In the genomic region with DNA sequence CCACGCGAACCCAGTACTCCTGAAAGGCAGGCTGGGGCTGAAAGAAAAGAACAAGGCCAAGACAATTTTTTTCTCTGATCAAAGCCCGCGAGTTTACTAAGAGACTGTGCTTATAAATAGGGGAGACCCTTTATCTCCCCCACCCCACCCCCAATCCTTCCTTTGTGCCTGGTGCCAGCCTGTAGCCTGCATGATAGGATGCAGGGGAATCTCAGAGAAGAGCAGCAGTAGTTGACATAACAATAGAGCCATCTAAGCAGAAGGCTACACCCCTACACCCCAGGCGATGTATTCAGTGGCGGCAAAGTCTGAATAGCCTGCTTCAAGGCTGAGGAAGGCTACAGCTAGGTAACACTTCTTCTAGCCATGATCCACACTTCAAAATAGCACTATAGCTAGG, we compare ENCODE assay signal across 19 mouse cellular contexts.
DNase-seq lines count a peak whose midpoint lies in the region; ATAC-seq and TF ChIP-seq lines count a peak whose summit lies in the region.
"Had no signal": no experiment of that assay in that cellular context is flagged by ENCODE, and none has a peak within 500 bp of the region (broad histone marks: within the 10 kb centered on the region; RNA-seq: fewer than 3 reads in every experiment).

No protein-coding gene starts in this region.

- 0 out of 2 replicates have a peak, but pooled peaks cover 2% of the 10 kb centered on the region for H3K9me3 ChIP-seq in midbrain, embryonic 12.5 days
- H3K9me3 ChIP-seq in midbrain, embryonic 16.5 days (replicated peaks; ENCODE audit: control insufficient read depth, low read length, poor library complexity, severe bottlenecking), result no peaks in the 10 kb centered on the region
- H3K9me3 ChIP-seq in forebrain, embryonic 12.5 days, result no peaks in the 10 kb centered on the region
- H3K9me3 ChIP-seq in midbrain, embryonic 14.5 days (ENCODE audit: control insufficient read depth, low read length), result no peaks in the 10 kb centered on the region
- H3K9me3 ChIP-seq in heart, embryonic 11.5 days (replicated peaks; ENCODE audit: control insufficient read depth, low read length), result no peaks in the 10 kb centered on the region
- H3K9me3 ChIP-seq: heart, embryonic 10.5 days had no signal

- H3K36me3 ChIP-seq in midbrain, embryonic 12.5 days, result peaks cover 19% of the 10 kb centered on the region
- 0 out of 2 replicates have a peak, but pooled peaks cover 2% of the 10 kb centered on the region for H3K36me3 ChIP-seq in midbrain, embryonic 16.5 days (ENCODE audit: control insufficient read depth, insufficient read depth, low read length)
- peaks cover 30% of the 10 kb centered on the region for H3K36me3 ChIP-seq in forebrain, embryonic 12.5 days (replicated peaks)
- H3K36me3 ChIP-seq in midbrain, embryonic 14.5 days (ENCODE audit: control insufficient read depth, insufficient read depth, low read length), result peaks cover 17% of the 10 kb centered on the region
- peaks cover 2% of the 10 kb centered on the region for H3K36me3 ChIP-seq in heart, embryonic 11.5 days (ENCODE audit: control insufficient read depth, insufficient read depth, low read length)

- no peaks in the 10 kb centered on the region for H3K27me3 ChIP-seq in midbrain, embryonic 12.5 days
- H3K27me3 ChIP-seq in midbrain, embryonic 16.5 days (ENCODE audit: control insufficient read depth, insufficient read depth, low read depth, low read length), result no peaks in the 10 kb centered on the region
- H3K27me3 ChIP-seq in forebrain, embryonic 12.5 days, result no peaks in the 10 kb centered on the region
- no peaks in the 10 kb centered on the region for H3K27me3 ChIP-seq in midbrain, embryonic 14.5 days (ENCODE audit: control insufficient read depth, insufficient read depth, low read length)
- H3K27me3 ChIP-seq in heart, embryonic 11.5 days (ENCODE audit: control insufficient read depth, insufficient read depth, low read length), result no peaks in the 10 kb centered on the region

- 10% methylated on average over 6 of the region's 6 CpGs for WGBS in midbrain, embryonic 12.5 days
- WGBS in midbrain, embryonic 16.5 days, result 15% methylated on average over 6 of the region's 6 CpGs
- WGBS in forebrain, embryonic 12.5 days, result 5% methylated on average over 6 of the region's 6 CpGs
- WGBS in midbrain, embryonic 14.5 days, result 12% methylated on average over 6 of the region's 6 CpGs
- 57% methylated on average over 6 of the region's 6 CpGs for WGBS in heart, embryonic 11.5 days (ENCODE audit: insufficient replicate concordance)

- peak; percentile 71; the same call in 1 of the 2 replicates for ATAC-seq in midbrain, embryonic 12.5 days (ENCODE audit: low FRiP score, low read depth)
- no peak for ATAC-seq in midbrain, embryonic 16.5 days
- peak; percentile 51; the same call in 1 of the 2 replicates for ATAC-seq in forebrain, embryonic 12.5 days (ENCODE audit: low FRiP score)
- ATAC-seq in midbrain, embryonic 14.5 days (ENCODE audit: low FRiP score, low TSS enrichment), result no peak
- no peak for ATAC-seq in heart, embryonic 11.5 days (replicated peaks; ENCODE audit: insufficient number of reproducible peaks, low FRiP score, low TSS enrichment)
- ATAC-seq: activated CD4-positive, CD25-positive, alpha-beta regulatory T cell, adult 4 months had no signal

- TF ChIP-seq CTCF in brain, embryonic 14.5 days (IDR thresholded peaks at IDR 0.05; ENCODE audit: borderline replicate concordance, extremely low read depth, insufficient read depth, insufficient read length), result no peak

- H3K4me3 ChIP-seq in midbrain, embryonic 12.5 days, result no peak overlapping the region
- H3K4me3 ChIP-seq in midbrain, embryonic 16.5 days (ENCODE audit: low read depth, low read length), result no peak overlapping the region
- H3K4me3 ChIP-seq in forebrain, embryonic 12.5 days (replicated peaks), result no peak overlapping the region
- H3K4me3 ChIP-seq in midbrain, embryonic 14.5 days (replicated peaks; ENCODE audit: low read depth, low read length), result no peak overlapping the region
- H3K4me3 ChIP-seq in heart, embryonic 11.5 days (ENCODE audit: low read depth, low read length), result no peak overlapping the region
- H3K4me3 ChIP-seq: erythroblast, embryonic 14.5 days; heart, embryonic 10.5 days had no signal

- no peak overlapping the region for H3K9ac ChIP-seq in midbrain, embryonic 12.5 days (replicated peaks)
- no peak overlapping the region for H3K9ac ChIP-seq in midbrain, embryonic 16.5 days (ENCODE audit: low read depth, low read length)
- H3K9ac ChIP-seq in forebrain, embryonic 12.5 days, result no peak overlapping the region
- no peak overlapping the region for H3K9ac ChIP-seq in midbrain, embryonic 14.5 days (replicated peaks; ENCODE audit: low read length)
- no peak overlapping the region for H3K9ac ChIP-seq in heart, embryonic 11.5 days (ENCODE audit: low read depth, low read length)

- no peak overlapping the region; the same call in 1 of the 2 replicates for H3K27ac ChIP-seq in midbrain, embryonic 12.5 days (replicated peaks)
- H3K27ac ChIP-seq in midbrain, embryonic 16.5 days (ENCODE audit: low read length), result no peak overlapping the region
- no peak overlapping the region for H3K27ac ChIP-seq in forebrain, embryonic 12.5 days
- H3K27ac ChIP-seq in midbrain, embryonic 14.5 days (replicated peaks; ENCODE audit: low read depth, low read length), result no peak overlapping the region
- no peak overlapping the region for H3K27ac ChIP-seq in heart, embryonic 11.5 days (ENCODE audit: low read depth, low read length)
- H3K27ac ChIP-seq: heart, embryonic 10.5 days had no signal

- no peak for TF ChIP-seq POLR2A in brain, embryonic 14.5 days (IDR thresholded peaks at IDR 0.05; ENCODE audit: borderline replicate concordance, extremely low read depth, insufficient read depth, insufficient read length, poor library complexity, severe bottlenecking)

- H3K4me1 ChIP-seq in midbrain, embryonic 12.5 days, result peaks cover 16% of the 10 kb centered on the region
- H3K4me1 ChIP-seq in midbrain, embryonic 16.5 days (ENCODE audit: control insufficient read depth, insufficient read depth, low read length), result no peaks in the 10 kb centered on the region; the same call in 1 of the 2 replicates
- peaks cover 16% of the 10 kb centered on the region for H3K4me1 ChIP-seq in forebrain, embryonic 12.5 days
- H3K4me1 ChIP-seq in midbrain, embryonic 14.5 days (ENCODE audit: control insufficient read depth, insufficient read depth, low read length), result 0 out of 2 replicates have a peak, but pooled peaks cover 7% of the 10 kb centered on the region
- H3K4me1 ChIP-seq in heart, embryonic 11.5 days (ENCODE audit: control insufficient read depth, insufficient read depth, low read length), result 0 out of 2 replicates have a peak, but pooled peaks cover 5% of the 10 kb centered on the region

- H3K4me2 ChIP-seq in midbrain, embryonic 12.5 days (replicated peaks), result no peak overlapping the region
- H3K4me2 ChIP-seq in midbrain, embryonic 16.5 days (ENCODE audit: low read length), result no peak overlapping the region
- no peak overlapping the region for H3K4me2 ChIP-seq in forebrain, embryonic 12.5 days
- H3K4me2 ChIP-seq in midbrain, embryonic 14.5 days (ENCODE audit: low read length), result no peak overlapping the region
- H3K4me2 ChIP-seq in heart, embryonic 11.5 days, result no peak overlapping the region

- peak; percentile 34 for DNase-seq in brain, embryonic 14.5 days (ENCODE audit: low read depth)
- DNase-seq in midbrain, embryonic 14.5 days, result peak; percentile 18
- DNase-seq in urinary bladder, postnatal 4 days (ENCODE audit: low spot score in 2 of 2), result no peak
- no peak for DNase-seq in urinary bladder, adult 18-20 months (ENCODE audit: low spot score in 2 of 2)
- DNase-seq: cerebellum, adult 9-11 months; heart, postnatal 14 days; kidney, adult 9 months; kidney, postnatal 4 days; left cerebral cortex, postnatal 4 days; lung, adult 18-20 months; lung, postnatal 36 days; thymus, postnatal 36 days had no signal

Comparison
In these comparisons a context has a peak if more than half of its experiments do, and no peak if none do; other contexts are left out.
1. ATAC-seq: peak in midbrain, embryonic 12.5 days (single experiment) and forebrain, embryonic 12.5 days (single experiment); none in midbrain, embryonic 16.5 days (single experiment), midbrain, embryonic 14.5 days (single experiment) and heart, embryonic 11.5 days (single experiment).
2. DNase-seq: peak in brain, embryonic 14.5 days (single experiment) and midbrain, embryonic 14.5 days (single experiment); none in urinary bladder, postnatal 4 days (0 of 2) and urinary bladder, adult 18-20 months (0 of 2).